Mouse (Mus musculus) urinary bladder, postnatal 36 days (tissue): Measurements from ENCODE around the gene Crnkl1.
A peak's percentile ranks its signal among the peaks of the same experiment; 100 is the strongest.

Source experiments
- DNase-seq, 2 experiments: peaks; one replicate each; pipeline ENCODE4 v3.0.0; 2022; ENCODE audit warnings: low spot score in 2 of 2, mixed read lengths in 1 of 2

Gene Crnkl1

GRCm38 (mm10) chr2:145934339-145935231 is at the start of gene Crnkl1, which contains the start of gene Cfap61:
Crnkl1 (minus strand) TSS chr2:145935014.
Cfap61 (plus strand) TSS chr2:145934784.
- peak; percentile 92 to 93 for DNase-seq

GRCm38 (mm10) chr2:145982317-145983045 is 47.7 kb upstream of the Crnkl1 start:
- DNase-seq = no peak

- no peak for DNase-seq
Measured at GRCm38 (mm10) chr2:145981699-145982112, 46.9 kb upstream of the Crnkl1 start.

GRCm38 (mm10) chr2:145980881-145981280 is 46.1 kb upstream of the Crnkl1 start:
- DNase-seq = no peak

GRCm38 (mm10) chr2:145979616-145980015 is 44.8 kb upstream of the Crnkl1 start:
- DNase-seq = no peak

GRCm38 (mm10) chr2:145972571-145972970 is 37.8 kb upstream of the Crnkl1 start:
- no peak for DNase-seq

GRCm38 (mm10) chr2:145971237-145972010 is 36.6 kb upstream of the Crnkl1 start:
- DNase-seq = no peak

GRCm38 (mm10) chr2:145970751-145971150 is 35.9 kb upstream of the Crnkl1 start:
- DNase-seq = no peak

GRCm38 (mm10) chr2:145961861-145962260 is 27.0 kb upstream of the Crnkl1 start:
- no peak for DNase-seq

GRCm38 (mm10) chr2:145958551-145958950 is 23.7 kb upstream of the Crnkl1 start:
- DNase-seq = no peak

GRCm38 (mm10) chr2:145958097-145958496 is 23.3 kb upstream of the Crnkl1 start:
- no peak for DNase-seq

GRCm38 (mm10) chr2:145957450-145957849 is 22.6 kb upstream of the Crnkl1 start:
- no peak for DNase-seq

- DNase-seq = no peak
Measured at GRCm38 (mm10) chr2:145956318-145956717, 21.5 kb upstream of the Crnkl1 start.

- no peak for DNase-seq
Measured at GRCm38 (mm10) chr2:145955844-145956243, 21.0 kb upstream of the Crnkl1 start.

- no peak for DNase-seq
Measured at GRCm38 (mm10) chr2:145952726-145953125, 17.9 kb upstream of the Crnkl1 start.

- DNase-seq = no peak
Measured at GRCm38 (mm10) chr2:145950239-145950638, 15.4 kb upstream of the Crnkl1 start.

- no peak for DNase-seq
Measured at GRCm38 (mm10) chr2:145949475-145950068, 14.8 kb upstream of the Crnkl1 start.

GRCm38 (mm10) chr2:145948402-145948954 is 13.7 kb upstream of the Crnkl1 start:
- no peak for DNase-seq

GRCm38 (mm10) chr2:145944286-145944685 is 9.5 kb upstream of the Crnkl1 start:
- no peak for DNase-seq

- DNase-seq = no peak
Measured at GRCm38 (mm10) chr2:145941403-145941802, 6.6 kb upstream of the Crnkl1 start.

- DNase-seq = no peak
Measured at GRCm38 (mm10) chr2:145936975-145937374, 2.2 kb upstream of the Crnkl1 start.
